ENCODE assay signal across 25 mouse cellular contexts in genomic region chr15:36916998-36917397, GRCm38 (mm10).
DNase-seq lines count a peak whose midpoint lies in the region; ATAC-seq and TF ChIP-seq lines count a peak whose summit lies in the region.
"Had no signal": no experiment of that assay in that cellular context is flagged by ENCODE, and none has a peak within 500 bp of the region (broad histone marks: within the 10 kb centered on the region; RNA-seq: fewer than 3 reads in every experiment).

No protein-coding gene starts in this region.

- H3K4me1 ChIP-seq in heart, embryonic 15.5 days (replicated peaks): peaks cover 15% of the 10 kb centered on the region
- H3K4me1 ChIP-seq in heart, embryonic 11.5 days (ENCODE audit: control insufficient read depth, insufficient read depth, low read length): peaks cover 9% of the 10 kb centered on the region
- peaks cover 76% of the 10 kb centered on the region for H3K4me1 ChIP-seq in megakaryocyte, embryonic 14.5 days
- H3K4me1 ChIP-seq in stomach, postnatal 0 days (replicated peaks; ENCODE audit: control insufficient read depth, insufficient read depth): no peaks in the 10 kb centered on the region
- H3K4me1 ChIP-seq: forebrain, embryonic 12.5 days; forebrain, embryonic 15.5 days had no signal

- ATAC-seq in heart, embryonic 15.5 days (replicated peaks; ENCODE audit: insufficient number of reproducible peaks, insufficient read depth, low FRiP score, low read depth): no peak
- ATAC-seq in heart, embryonic 11.5 days (replicated peaks; ENCODE audit: insufficient number of reproducible peaks, low FRiP score, low TSS enrichment): no peak
- no peak for ATAC-seq in megakaryocyte, adult 5-6 weeks (ENCODE audit: poor library complexity, severe bottlenecking)
- 0 out of 2 replicates have a peak, but pooled peaks have one; percentile 25 for ATAC-seq in common myeloid progenitor, adult 5-6 weeks (replicated peaks; ENCODE audit: low read depth, poor library complexity, severe bottlenecking)
- ATAC-seq in stomach, postnatal 0 days (ENCODE audit: low FRiP score, low TSS enrichment): peak; percentile 56
- ATAC-seq: forebrain, embryonic 15.5 days; intestine, postnatal 0 days; Patski had no signal

- H3K9ac ChIP-seq in heart, embryonic 15.5 days: no peak overlapping the region
- H3K9ac ChIP-seq in heart, embryonic 11.5 days (ENCODE audit: low read depth, low read length): no peak overlapping the region
- H3K9ac ChIP-seq in stomach, postnatal 0 days (ENCODE audit: low read length): no peak overlapping the region
- H3K9ac ChIP-seq: embryonic facial prominence, embryonic 13.5 days; forebrain, embryonic 12.5 days; forebrain, embryonic 15.5 days; hindbrain, embryonic 15.5 days had no signal

- no peak for TF ChIP-seq CTCF in stomach, postnatal 0 days (IDR thresholded peaks at IDR 0.05; ENCODE audit: low read depth)

- no peaks in the 10 kb centered on the region for H3K27me3 ChIP-seq in heart, embryonic 15.5 days
- H3K27me3 ChIP-seq in heart, embryonic 11.5 days (ENCODE audit: control insufficient read depth, insufficient read depth, low read length): no peaks in the 10 kb centered on the region
- H3K27me3 ChIP-seq in megakaryocyte, embryonic 14.5 days (replicated peaks): peaks cover 18% of the 10 kb centered on the region
- H3K27me3 ChIP-seq in stomach, postnatal 0 days (ENCODE audit: control insufficient read depth, insufficient read depth, low read length): no peaks in the 10 kb centered on the region
- H3K27me3 ChIP-seq: embryonic facial prominence, embryonic 13.5 days; forebrain, embryonic 12.5 days; forebrain, embryonic 15.5 days; hindbrain, embryonic 15.5 days; Patski had no signal

- H3K4me3 ChIP-seq in heart, embryonic 15.5 days: no peak overlapping the region
- no peak overlapping the region for H3K4me3 ChIP-seq in heart, embryonic 11.5 days (ENCODE audit: low read depth, low read length)
- peak overlapping the region; percentile 47 for H3K4me3 ChIP-seq in megakaryocyte, embryonic 14.5 days (replicated peaks)
- H3K4me3 ChIP-seq in stomach, postnatal 0 days (ENCODE audit: low read depth, low read length): no peak overlapping the region
- H3K4me3 ChIP-seq: embryonic facial prominence, embryonic 10.5 days; embryonic facial prominence, embryonic 13.5 days; erythroblast, embryonic 14.5 days; forebrain, embryonic 12.5 days; forebrain, embryonic 15.5 days; hindbrain, embryonic 15.5 days had no signal

- peak overlapping the region; percentile 63 for H3K27ac ChIP-seq in heart, embryonic 15.5 days
- H3K27ac ChIP-seq in heart, embryonic 11.5 days (ENCODE audit: low read depth, low read length): no peak overlapping the region
- H3K27ac ChIP-seq in stomach, postnatal 0 days (replicated peaks): no peak overlapping the region
- H3K27ac ChIP-seq: embryonic facial prominence, embryonic 10.5 days; embryonic facial prominence, embryonic 13.5 days; forebrain, embryonic 12.5 days; forebrain, embryonic 15.5 days; hindbrain, embryonic 15.5 days had no signal

- DNase-seq in stomach, postnatal 0 days (ENCODE audit: low spot score): no peak
- DNase-seq in ovary, adult 18-20 months (ENCODE audit: low spot score): no peak
- no peak for DNase-seq in lung, postnatal 10 days
- DNase-seq: adrenal gland, postnatal 10 days; adrenal gland, postnatal 36 days; cerebellum, adult 18-20 months; cerebellum, adult 9-11 months; cerebellum, postnatal 25 days; embryo, embryonic 11 days; gastrocnemius, postnatal 25 days; heart, adult 18-20 months; heart, postnatal 4 days had no signal

- TF ChIP-seq EP300 in stomach, postnatal 0 days (optimal IDR thresholded peaks at IDR 0.05): no peak

- WGBS in heart, embryonic 15.5 days: 28% methylated on average over 4 of the region's 4 CpGs
- 39% methylated on average over 4 of the region's 4 CpGs for WGBS in heart, embryonic 11.5 days (ENCODE audit: insufficient replicate concordance)
- 51% methylated on average over 4 of the region's 4 CpGs for WGBS in stomach, postnatal 0 days

- no peaks in the 10 kb centered on the region for H3K36me3 ChIP-seq in heart, embryonic 15.5 days
- no peaks in the 10 kb centered on the region for H3K36me3 ChIP-seq in heart, embryonic 11.5 days (ENCODE audit: control insufficient read depth, insufficient read depth, low read length)
- peaks cover 11% of the 10 kb centered on the region for H3K36me3 ChIP-seq in megakaryocyte, embryonic 14.5 days (replicated peaks; ENCODE audit: low read length)
- no peaks in the 10 kb centered on the region for H3K36me3 ChIP-seq in stomach, postnatal 0 days (ENCODE audit: control insufficient read depth, insufficient read depth, low read length)
- H3K36me3 ChIP-seq: embryonic facial prominence, embryonic 10.5 days; embryonic facial prominence, embryonic 13.5 days; forebrain, embryonic 12.5 days; forebrain, embryonic 15.5 days; hindbrain, embryonic 15.5 days had no signal

- H3K4me2 ChIP-seq in heart, embryonic 15.5 days: no peak overlapping the region
- no peak overlapping the region for H3K4me2 ChIP-seq in heart, embryonic 11.5 days
- no peak overlapping the region for H3K4me2 ChIP-seq in stomach, postnatal 0 days (replicated peaks; ENCODE audit: low read depth)
- H3K4me2 ChIP-seq: embryonic facial prominence, embryonic 13.5 days; forebrain, embryonic 12.5 days; forebrain, embryonic 15.5 days; hindbrain, embryonic 15.5 days had no signal

- no peaks in the 10 kb centered on the region for H3K9me3 ChIP-seq in heart, embryonic 15.5 days (replicated peaks)
- no peaks in the 10 kb centered on the region for H3K9me3 ChIP-seq in heart, embryonic 11.5 days (replicated peaks; ENCODE audit: control insufficient read depth, low read length)
- H3K9me3 ChIP-seq in megakaryocyte, embryonic 14.5 days: peaks cover 24% of the 10 kb centered on the region
- H3K9me3 ChIP-seq in stomach, postnatal 0 days (ENCODE audit: control insufficient read depth, low read length): no peaks in the 10 kb centered on the region
- H3K9me3 ChIP-seq: embryonic facial prominence, embryonic 10.5 days; embryonic facial prominence, embryonic 13.5 days; forebrain, embryonic 12.5 days; forebrain, embryonic 15.5 days; hindbrain, embryonic 15.5 days had no signal

Comparison
In these comparisons a context has a peak if more than half of its experiments do, and no peak if none do; other contexts are left out.
1. ATAC-seq: peak in common myeloid progenitor, adult 5-6 weeks (single experiment) and stomach, postnatal 0 days (single experiment); none in heart, embryonic 15.5 days (single experiment), heart, embryonic 11.5 days (single experiment) and megakaryocyte, adult 5-6 weeks (single experiment).